Mouse (Mus musculus) G1E (cell line): ENCODE measurements at regions not wholly inside any gene's neighbourhood (a gene's known extent, or its start where the extent isn't known, plus 50 kb on each side); places are given as distances from the start of the nearest gene placed in this dataset.

Source experiments
- CTCF ChIP-seq: IDR thresholded peaks from 2 replicates; pipeline ENCODE4 v1.5.1; 2012; ENCODE audit warnings: low read depth, low read length, inconsistent platforms, mixed read lengths
- GATA1 ChIP-seq: IDR thresholded peaks from 2 replicates; pipeline ENCODE4 v1.6.1; 2012; ENCODE audit warnings: borderline replicate concordance, low read length, inconsistent platforms, mixed read lengths
- POLR2AphosphoS5 ChIP-seq: IDR thresholded peaks from 2 replicates; pipeline ENCODE4 v1.6.1; 2012; ENCODE audit warnings: low read depth, low read length, inconsistent platforms; ENCODE audit not compliant: insufficient replicate concordance
- TAL1 ChIP-seq: conservative IDR thresholded peaks from 2 replicates; pipeline ENCODE4 v1.6.1; 2012; ENCODE audit warnings: low read depth, low read length, inconsistent platforms, mixed read lengths

- TF ChIP-seq CTCF (no peak), TAL1 (no peak), GATA1 (no peak), POLR2AphosphoS5 (no peak)
These were observed 149.0 kb upstream of the Gli2 start for GRCm38 (mm10) chr1:119202456-119202855.
